Mouse (Mus musculus): ENCODE data around the gene Duox1. TPM values are rescaled to one million over a fixed set of nuclear protein-coding genes. Genes with fewer than 3 reads are reported as not detected.

The Duox1 gene
- not detected in 2 replicates for total RNA-seq (2012; rRNA removed)
- not detected in 2 replicates for total RNA-seq (2014; rRNA removed)
- not detected in 2 replicates for polyA plus RNA-seq (2012; ENCODE audit: insufficient read length, low read depth)

- no peaks in the 10 kb centered on the region for H3K9me3 ChIP-seq (replicated peaks; ENCODE audit: low read length)
- no peak within 1 kb of the TSS for H3K4me3 ChIP-seq (replicated peaks in 1 of 3; ENCODE audit: low read depth in 2 of 3, low read length in 2 of 3, poor library complexity in 1 of 3)
- TF ChIP-seq MAFK (IDR thresholded peaks at IDR 0.05; ENCODE audit: insufficient replicate concordance, low read length): no peak
- no peak for TF ChIP-seq RAD21 (IDR thresholded peaks at IDR 0.05; ENCODE audit: low read depth, low read length)
- no peak for TF ChIP-seq POLR2AphosphoS2 (IDR thresholded peaks at IDR 0.05; ENCODE audit: low read depth, low read length)
- TF ChIP-seq SIN3A (IDR thresholded peaks at IDR 0.05; ENCODE audit: low read length): no peak
- TF ChIP-seq HCFC1 (IDR thresholded peaks at IDR 0.05; ENCODE audit: low read depth, low read length): no peak
- no peak within 1 kb of the TSS for H3K27ac ChIP-seq (ENCODE audit: insufficient read depth, low read depth)
- dilution Hi-C loops (cut with MboI; ENCODE audit: extremely low pct_ligation_motif_present, extremely low pct_unique_long_range_greater_than_20kb, low sequenced_read_pairs): no loop called here
- H3K27me3 ChIP-seq (replicated peaks): peaks cover 34% of the 10 kb centered on the region
- no peaks in the 10 kb centered on the region for H3K36me3 ChIP-seq (replicated peaks in 1 of 2; ENCODE audit: control insufficient read depth in 1 of 2, insufficient read depth in 1 of 2, low read length in 1 of 2)
- in situ Hi-C loops (cut with MboI; ENCODE audit: low pct_ligation_motif_present, low pct_unique_long_range_greater_than_20kb, low sequenced_read_pairs): no loop called here
- no peak within 1 kb of the TSS for H3K4me2 ChIP-seq (ENCODE audit: insufficient read depth, low read depth, poor library complexity, severe bottlenecking)
- no peak within 1 kb of the TSS for H3K9ac ChIP-seq (ENCODE audit: insufficient read depth, low read depth)
- H3K79me2 ChIP-seq (replicated peaks; ENCODE audit: control insufficient read depth, extremely low read depth, insufficient read depth, poor library complexity, severe bottlenecking): no peaks in the 10 kb centered on the region
- H3K4me1 ChIP-seq (ENCODE audit: control insufficient read depth in 1 of 2, insufficient read depth in 2 of 2): no peaks in the 10 kb centered on the region
- DNase-seq (ENCODE audit: extremely low read depth): no peak
Measured at GRCm38 (mm10) chr2:122315372-122315771, at the start of gene Duox1. Gene Duox1, plus strand, starts transcription at chr2:122315672.

DNA sequence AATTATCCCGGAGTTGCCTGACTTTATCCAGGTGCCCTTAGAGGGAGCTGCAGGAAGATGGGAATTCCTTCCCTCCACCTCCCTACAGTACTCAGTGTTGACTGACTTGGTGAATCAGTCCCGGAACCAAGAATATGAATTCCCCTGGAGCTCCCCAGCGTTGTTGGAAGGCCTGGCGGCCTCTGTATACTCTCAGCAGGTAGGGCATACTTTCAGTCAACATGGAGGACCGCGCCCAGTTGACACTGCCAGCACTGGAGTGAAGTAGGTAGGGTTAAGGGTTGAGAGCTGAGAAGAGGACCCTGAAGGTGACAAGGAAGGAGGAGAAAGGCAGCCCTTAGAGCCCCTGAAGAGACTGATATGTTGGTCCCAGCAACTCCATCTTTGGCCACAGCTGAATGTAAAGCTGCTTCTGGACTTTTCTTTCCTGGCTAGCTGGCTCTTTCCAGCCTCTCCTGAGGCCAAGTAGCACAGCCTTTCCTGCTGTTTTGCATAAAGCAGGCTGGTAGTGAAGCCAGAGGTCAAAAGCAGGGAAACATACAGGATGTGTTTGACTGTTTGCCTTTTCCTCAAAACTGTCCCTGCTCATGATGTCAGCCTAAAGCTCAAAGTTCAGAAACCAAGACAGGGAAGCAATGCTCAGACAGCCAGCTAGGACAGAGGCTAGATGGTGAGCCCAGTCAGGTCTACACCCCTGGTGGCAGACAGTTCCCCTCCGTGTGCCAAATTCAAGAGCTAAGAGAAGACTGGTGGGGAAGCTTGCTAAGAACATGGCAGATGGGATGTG lies 48.9 kb upstream of the Duox1 start:
- in situ Hi-C loops (cut with MboI; ENCODE audit: low pct_ligation_motif_present, low pct_unique_long_range_greater_than_20kb, low sequenced_read_pairs): no loop called here
- Histone ChIP-seq H3K9me3 (replicated peaks; ENCODE audit: low read length) (no peaks in the 10 kb centered on the region), H3K27me3 (replicated peaks) (no peaks in the 10 kb centered on the region), H3K4me1 (ENCODE audit: control insufficient read depth in 1 of 2, insufficient read depth in 2 of 2) (peaks cover 1 to 4% of the 10 kb centered on the region in 2 experiments; a peak in 1 of 4 replicates), H3K9ac (ENCODE audit: insufficient read depth, low read depth) (no peak overlapping the region), H3K4me2 (ENCODE audit: insufficient read depth, low read depth, poor library complexity, severe bottlenecking) (no peak overlapping the region), H3K27ac (ENCODE audit: insufficient read depth, low read depth) (no peak overlapping the region), H3K79me2 (replicated peaks; ENCODE audit: control insufficient read depth, extremely low read depth, insufficient read depth, poor library complexity, severe bottlenecking) (no peaks in the 10 kb centered on the region), H3K4me3 (replicated peaks in 1 of 3; ENCODE audit: low read depth in 2 of 3, low read length in 2 of 3, poor library complexity in 1 of 3) (no peak overlapping the region), H3K36me3 (replicated peaks in 1 of 2; ENCODE audit: control insufficient read depth in 1 of 2, insufficient read depth in 1 of 2, low read length in 1 of 2) (peaks cover 0 to 28% of the 10 kb centered on the region in 2 experiments)
- no peak for DNase-seq (ENCODE audit: extremely low read depth)
- dilution Hi-C loops (cut with MboI; ENCODE audit: extremely low pct_ligation_motif_present, extremely low pct_unique_long_range_greater_than_20kb, low sequenced_read_pairs): no loop called here
- no peak for TF ChIP-seq MXI1 (IDR thresholded peaks at IDR 0.05; ENCODE audit: low read depth, low read length)
- no peak for TF ChIP-seq MAX (IDR thresholded peaks at IDR 0.05; ENCODE audit: low read length)
- no peak for TF ChIP-seq ZMIZ1 (IDR thresholded peaks at IDR 0.05; ENCODE audit: low read depth, low read length)
- no peak for TF ChIP-seq GABPA (IDR thresholded peaks at IDR 0.05; ENCODE audit: insufficient replicate concordance, low read depth, low read length)
- no peak for TF ChIP-seq CTCF (conservative IDR thresholded peaks at IDR 0.05 in 1 of 2, IDR thresholded peaks at IDR 0.05 in 1 of 2; ENCODE audit: low read depth in 2 of 2, low read length in 2 of 2)
- TF ChIP-seq KAT2A (IDR thresholded peaks at IDR 0.05; ENCODE audit: insufficient replicate concordance, low read length): no peak
- no peak for TF ChIP-seq MAFK (IDR thresholded peaks at IDR 0.05; ENCODE audit: insufficient replicate concordance, low read length)
- TF ChIP-seq ZC3H11A (IDR thresholded peaks at IDR 0.05; ENCODE audit: low read depth, low read length): no peak
- TF ChIP-seq JUN (IDR thresholded peaks at IDR 0.05; ENCODE audit: insufficient read depth, low read depth, low read length): no peak
- no peak for TF ChIP-seq TCF12 (IDR thresholded peaks at IDR 0.05; ENCODE audit: low read depth, low read length)
- TF ChIP-seq ZNF384 (IDR thresholded peaks at IDR 0.05; ENCODE audit: low read depth, low read length): no peak
- TF ChIP-seq IRF4 (IDR thresholded peaks at IDR 0.05; ENCODE audit: low read depth, low read length): no peak
- TF ChIP-seq MAZ (IDR thresholded peaks at IDR 0.05; ENCODE audit: low read depth, low read length): no peak

Measured in CH12.LX (cell line).